Mouse (Mus musculus) layer of hippocampus, adult 9-11 months (tissue): ENCODE measurements around the gene Sugp1.
"Not testable (repeated sequence)": the region's sequence is repeated elsewhere in the genome, so short reads cannot be mapped to it uniquely, and the experiment has no call there.

Experiments
- DNase-seq: peaks from one replicate; pipeline ENCODE4 v3.0.0; 2022

Gene Sugp1

DNA sequence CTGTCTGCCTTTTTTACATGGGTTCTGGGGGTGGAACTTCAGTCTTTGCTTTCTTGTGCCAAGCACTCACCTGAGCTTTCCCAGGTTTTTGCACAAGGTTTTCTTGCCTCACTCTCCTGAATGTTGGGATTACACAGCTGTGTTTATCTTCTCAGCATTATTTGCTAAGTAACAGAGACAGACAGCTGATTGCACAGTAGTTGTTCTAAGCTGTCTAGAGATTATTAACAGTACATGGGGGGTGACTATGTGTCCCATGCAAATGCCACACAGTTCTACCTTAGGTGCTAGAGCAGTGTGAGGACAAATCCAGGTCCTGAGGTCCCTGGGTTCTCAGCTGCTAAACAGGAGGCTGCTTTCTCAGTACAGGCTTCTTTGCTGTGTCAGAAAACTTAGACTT lies 7.0 kb downstream of the Sugp1 start:
- DNase-seq: no peak

DNA sequence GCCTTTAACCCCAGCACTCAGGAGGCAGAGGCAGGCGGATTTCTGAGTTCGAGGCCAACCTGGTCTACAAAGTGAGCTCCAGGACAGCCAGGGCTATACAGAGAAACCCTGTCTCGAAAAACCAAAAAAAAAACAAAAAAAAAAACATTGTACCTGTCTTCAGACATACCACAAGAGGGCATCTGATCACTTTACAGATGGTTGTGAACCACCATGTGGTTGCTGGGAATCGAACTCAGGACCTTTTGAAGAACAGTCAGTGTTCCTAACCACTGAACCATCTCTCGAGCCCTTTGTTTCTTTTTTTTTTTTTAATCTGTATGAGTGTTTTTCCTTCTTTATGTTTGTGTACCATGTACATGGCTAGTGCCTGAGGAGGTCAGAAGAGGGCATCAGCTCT lies 7.8 kb downstream of the Sugp1 start:
- DNase-seq: not testable (repeated sequence)

- no peak for DNase-seq
These were observed 15.1 kb downstream of the Sugp1 start for GRCm38 (mm10) chr8:70057721-70058120.

- no peak for DNase-seq
These were observed 29.3 kb downstream of the Sugp1 start for GRCm38 (mm10) chr8:70071836-70072440.

- no peak for DNase-seq
These were observed 29.9 kb downstream of the Sugp1 start, which contains the start of gene Tm6sf2 for GRCm38 (mm10) chr8:70072441-70073069. Gene Tm6sf2, plus strand, starts transcription at chr8:70072924.

DNA sequence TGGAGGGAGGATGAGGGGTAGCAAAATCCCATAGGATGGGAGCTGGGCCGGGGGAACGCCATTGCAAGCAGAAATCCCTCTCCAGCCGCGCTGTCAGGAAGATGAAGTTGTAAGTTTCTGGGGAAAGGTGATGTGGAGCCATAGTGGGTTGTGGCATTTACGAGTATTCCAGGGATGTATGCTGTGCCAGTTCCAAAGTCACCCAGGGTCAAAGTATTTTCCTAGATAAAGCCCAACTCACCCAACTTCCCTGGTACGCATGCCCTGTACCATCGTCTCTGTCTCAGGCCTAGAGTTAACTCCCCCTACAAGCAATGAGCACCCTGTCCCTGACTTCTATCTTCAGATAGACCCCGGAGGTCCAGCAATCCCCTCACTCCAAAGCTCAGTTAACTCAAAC lies 30.5 kb downstream of the Sugp1 start:
- no peak for DNase-seq

- DNase-seq: no peak
These were observed 31.1 kb downstream of the Sugp1 start for GRCm38 (mm10) chr8:70073682-70074081.

DNA sequence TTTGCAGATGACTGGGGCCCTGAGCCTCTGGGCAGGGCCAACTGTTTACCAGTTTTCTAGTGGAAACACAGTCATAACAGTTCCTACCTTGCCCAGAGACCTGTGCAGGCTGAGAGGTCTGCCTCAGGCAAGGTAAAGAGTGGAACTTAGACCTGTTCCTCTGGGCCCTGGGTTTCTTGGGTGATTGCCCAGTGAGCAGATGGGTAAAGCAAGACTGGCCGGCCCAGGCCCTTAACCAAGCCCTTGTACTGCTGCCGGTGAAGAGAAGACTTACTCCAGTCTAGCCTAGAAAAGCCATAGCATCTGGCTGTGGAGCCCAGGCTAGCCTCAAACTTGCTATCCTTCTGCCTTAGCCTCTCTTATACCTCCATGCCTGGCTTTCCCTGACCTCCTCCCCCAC lies 39.4 kb downstream of the Sugp1 start:
- no peak for DNase-seq

DNA sequence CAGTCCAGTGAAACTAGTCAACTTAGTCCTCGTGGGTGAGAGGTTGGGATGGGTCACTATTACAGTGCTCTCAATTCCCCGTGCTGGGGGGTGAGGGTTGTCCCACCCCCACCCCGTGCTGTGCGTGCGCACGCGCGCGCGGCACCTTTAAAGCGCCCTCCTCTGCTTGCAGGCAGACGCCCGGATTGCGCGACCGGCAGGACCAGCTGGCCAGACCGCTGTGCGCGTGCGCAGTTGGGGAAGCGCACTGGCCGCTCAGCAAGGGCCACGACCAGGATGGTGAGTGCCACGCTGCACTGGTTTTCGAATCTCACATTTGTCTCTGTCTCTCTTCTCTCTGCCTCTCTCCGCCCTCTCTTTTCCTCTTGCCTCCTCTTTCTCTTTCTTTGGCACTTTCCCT lies 40.7 kb downstream of the Sugp1 start, which contains the start of gene Hapln4:
Gene Hapln4 (plus strand): TSS at position 173 of the 400 bp plus-strand sequence.
- DNase-seq: peak; percentile 70

DNA sequence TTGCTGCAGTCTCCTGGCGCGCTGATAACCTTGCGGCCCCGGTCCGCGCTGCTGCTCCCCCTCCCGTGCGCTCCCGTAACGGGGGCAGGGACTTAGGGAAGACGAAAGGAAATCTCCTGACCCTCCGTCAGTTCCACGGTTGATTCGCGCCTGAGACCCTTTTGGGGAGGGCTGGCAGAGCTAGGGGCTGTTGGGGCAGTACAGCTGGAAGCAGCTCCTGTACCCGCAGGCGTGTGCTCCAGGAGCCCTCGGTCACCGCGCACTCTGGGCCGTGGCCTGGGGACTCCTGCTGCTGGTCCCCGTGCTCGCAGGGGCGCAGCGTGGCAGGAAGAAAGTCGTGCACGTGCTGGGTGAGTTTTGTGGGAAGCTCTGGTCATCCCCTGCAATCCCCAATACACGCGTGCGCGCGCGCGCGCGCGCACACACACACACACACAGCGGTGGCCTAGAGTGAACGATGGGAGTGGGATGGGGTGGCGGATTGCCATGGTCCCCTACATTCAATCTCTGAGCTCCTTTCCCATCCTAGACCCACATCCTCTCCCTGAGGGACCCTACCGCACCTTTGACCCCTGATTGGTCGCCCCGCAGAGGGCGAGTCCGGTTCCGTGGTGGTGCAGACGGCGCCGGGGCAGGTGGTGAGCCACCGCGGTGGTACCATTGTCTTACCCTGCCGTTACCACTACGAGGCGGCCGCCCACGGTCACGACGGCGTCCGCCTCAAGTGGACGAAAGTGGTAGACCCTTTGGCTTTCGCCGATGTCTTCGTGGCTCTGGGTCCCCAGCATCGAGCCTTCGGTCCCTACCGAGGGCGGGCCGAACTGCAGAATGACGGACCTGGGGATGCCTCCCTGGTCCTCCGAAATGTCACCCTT lies 41.8 kb downstream of the Sugp1 start:
- no peak for DNase-seq

GRCm38 (mm10) chr8:70086151-70086550 lies 43.5 kb downstream of the Sugp1 start:
- no peak for DNase-seq

DNA sequence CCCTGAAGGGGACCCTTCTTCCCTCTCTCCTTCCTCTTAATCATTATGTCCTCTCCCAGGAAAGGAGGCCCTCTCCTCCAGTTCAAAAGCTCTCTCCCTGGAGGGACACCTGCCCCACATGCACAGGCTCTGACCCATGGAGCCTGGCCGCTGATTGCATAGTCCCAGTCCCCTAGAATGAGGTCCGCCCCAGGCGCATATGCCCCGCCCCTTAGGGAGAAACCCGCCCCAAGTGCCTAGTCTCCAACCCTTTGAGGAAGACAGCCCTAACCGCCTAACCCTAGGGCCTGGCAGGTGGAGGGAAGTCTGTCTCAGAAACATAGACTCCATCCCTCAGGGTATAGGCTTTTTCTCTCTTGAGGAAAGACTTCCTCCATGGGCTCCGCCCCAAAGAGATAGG lies 44.6 kb downstream of the Sugp1 start:
- no peak for DNase-seq

- peak; percentile 43 for DNase-seq
These were observed 45.4 kb downstream of the Sugp1 start for GRCm38 (mm10) chr8:70087836-70088650.

DNA sequence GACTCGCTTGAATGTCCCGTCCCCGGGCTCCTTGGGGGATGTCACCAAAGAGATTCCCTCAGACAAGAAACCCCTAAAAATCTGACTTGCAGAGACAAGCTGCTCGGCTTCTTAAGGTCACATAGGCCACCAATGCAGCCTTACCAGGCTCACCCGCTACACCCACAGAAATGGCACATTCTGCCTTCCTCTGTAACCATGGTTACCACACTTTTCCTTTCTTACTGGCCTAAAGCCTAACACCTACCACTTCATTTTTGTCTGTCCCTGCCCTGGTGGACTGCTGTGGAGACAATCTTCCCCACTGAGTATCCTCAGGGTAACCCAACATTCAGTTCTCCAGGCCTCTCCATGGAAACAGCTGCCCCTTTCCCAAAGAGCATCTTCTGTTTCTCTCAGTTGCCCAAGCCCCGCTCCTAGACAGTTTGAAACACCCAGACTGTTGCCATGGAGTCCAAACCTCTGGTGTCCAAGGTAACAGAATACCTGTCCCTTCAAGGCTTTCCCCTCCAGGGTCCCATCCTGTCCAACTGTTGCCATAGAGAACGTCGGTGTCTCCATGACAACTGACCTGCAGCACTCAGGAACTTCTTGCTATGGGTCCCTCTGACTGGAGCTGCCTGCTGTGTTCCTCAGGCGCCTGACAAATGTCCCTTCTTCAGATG lies 46.8 kb downstream of the Sugp1 start:
- no peak for DNase-seq

DNA sequence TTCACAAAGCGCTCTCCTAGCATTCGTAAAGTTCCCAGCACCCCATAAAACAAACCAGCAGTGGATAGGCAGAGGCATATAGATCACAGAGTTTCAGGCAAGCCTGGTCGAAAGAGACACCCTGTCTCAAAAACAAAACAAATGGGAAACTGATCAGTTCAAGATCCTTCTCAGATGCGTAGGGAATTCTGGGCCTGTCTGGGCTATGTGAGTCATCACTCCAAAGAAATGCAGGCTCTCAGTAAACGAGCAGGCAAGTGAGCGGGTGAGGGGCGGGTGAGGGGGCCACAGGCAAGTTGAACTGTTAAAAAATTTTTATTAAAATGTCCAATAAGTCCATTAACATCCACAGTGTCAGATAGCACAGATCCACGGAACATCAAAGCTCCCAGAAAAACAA lies 50.2 kb downstream of the Sugp1 start:
- DNase-seq: no peak

- peak; percentile 63 for DNase-seq
These were observed 56.7 kb downstream of the Sugp1 start for GRCm38 (mm10) chr8:70099276-70099675.

DNA sequence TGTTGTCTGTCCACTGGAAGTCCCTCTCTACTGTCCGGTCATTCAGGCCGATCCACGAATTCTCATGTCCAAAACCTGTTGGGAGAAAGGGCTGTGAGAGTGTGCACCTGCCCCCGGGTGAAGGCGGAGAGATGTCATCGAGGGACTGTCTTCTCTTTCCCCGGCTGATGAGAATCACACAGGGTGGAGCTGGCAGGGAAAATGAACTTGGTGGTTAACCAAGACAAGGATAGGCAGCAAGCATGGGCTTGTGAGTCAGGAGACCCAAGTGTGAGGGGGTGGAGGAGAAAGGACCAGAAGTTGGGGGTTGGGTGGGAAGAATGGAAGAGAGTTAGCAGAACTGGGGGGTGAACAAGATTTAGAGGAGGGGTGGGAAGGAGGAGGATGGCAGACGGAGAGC lies 57.6 kb downstream of the Sugp1 start:
- no peak for DNase-seq

DNA sequence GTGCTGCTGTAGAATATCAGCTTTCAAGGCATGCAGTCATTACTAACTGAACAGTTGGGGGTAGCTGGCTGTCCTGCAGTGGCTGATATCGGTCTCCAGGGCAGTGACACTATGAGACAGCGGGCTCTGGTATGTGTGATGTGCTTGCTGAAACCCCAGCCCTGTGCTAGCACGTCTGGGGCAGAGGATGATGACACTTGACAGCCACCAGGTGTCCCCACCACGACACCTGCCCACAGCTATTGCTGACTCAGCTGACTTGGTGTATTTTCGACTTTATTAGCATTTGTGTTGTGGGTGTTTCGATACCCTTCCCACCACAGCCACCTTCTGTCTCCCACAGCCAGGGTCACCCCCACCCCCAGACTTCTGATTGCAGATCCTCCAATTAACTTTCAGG lies 61.9 kb downstream of the Sugp1 start:
- DNase-seq: no peak

GRCm38 (mm10) chr8:70104922-70105321 lies 62.3 kb downstream of the Sugp1 start:
- no peak for DNase-seq

DNA sequence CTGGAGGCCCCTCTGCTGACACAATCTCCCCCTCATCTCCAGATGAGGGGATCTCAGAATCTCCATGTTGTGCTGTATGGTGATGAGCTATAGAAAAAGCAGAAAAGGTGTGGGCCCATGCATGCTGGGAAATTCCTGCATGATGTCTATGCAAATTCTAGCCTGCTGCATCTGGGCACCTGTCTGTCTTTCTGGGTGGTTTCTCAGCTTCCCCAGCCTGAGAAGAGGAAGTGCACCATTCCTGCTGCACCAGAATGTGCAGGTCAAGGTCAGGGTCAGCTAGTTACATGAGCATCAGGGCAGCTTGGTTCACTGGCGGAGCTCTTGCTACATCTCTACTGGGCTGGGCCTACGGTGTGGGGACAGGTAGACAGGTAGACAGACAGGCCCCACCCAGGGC lies 67.8 kb downstream of the Sugp1 start:
- no peak for DNase-seq

GRCm38 (mm10) chr8:70111192-70111795 lies 68.7 kb downstream of the Sugp1 start:
- no peak for DNase-seq
